Mouse (Mus musculus) macrophage (primary cell): Measurements from ENCODE around the gene Spns1. TPM values are rescaled to one million over a fixed set of nuclear protein-coding genes. Genes with fewer than 3 reads are reported as not detected.

Source experiments
- H3K27ac ChIP-seq: fragments of 350-480 bp; formaldehyde crosslinking; 2 replicates; pipeline ENCODE4 v1.9.0; 2021
- H3K36me3 ChIP-seq: fragments of 350-480 bp; formaldehyde crosslinking; 2 replicates; pipeline ENCODE4 v1.9.0; 2021; ENCODE audit errors: inconsistent target
- H3K4me3 ChIP-seq: fragments of 350-480 bp; formaldehyde crosslinking; 2 replicates; pipeline ENCODE4 v1.9.0; 2021; ENCODE audit errors: inconsistent target
- H3K79me2 ChIP-seq: fragments of 350-480 bp; formaldehyde crosslinking; 2 replicates; pipeline ENCODE4 v1.9.0; 2021; ENCODE audit errors: inconsistent target
- WGBS: methylation state at CpG from one replicate; pipeline ENCODE4 v1.1.7; 2026; ENCODE audit warnings: inconsistent platforms; ENCODE audit not compliant: missing documents; 5-methylcytosine and 5-hydroxymethylcytosine counted together
- polyA plus RNA-seq: library from polyadenylated mRNA; stranded (reverse); fragments of 250-400 nt; gene quantifications from 3 replicates; pipeline ENCODE4 v1.2.4, GENCODE M21; 2018; ENCODE audit warnings: inconsistent platforms

The Spns1 gene
- polyA plus RNA-seq, 1 experiment from 2014 or later, result 18.6 TPM

DNA sequence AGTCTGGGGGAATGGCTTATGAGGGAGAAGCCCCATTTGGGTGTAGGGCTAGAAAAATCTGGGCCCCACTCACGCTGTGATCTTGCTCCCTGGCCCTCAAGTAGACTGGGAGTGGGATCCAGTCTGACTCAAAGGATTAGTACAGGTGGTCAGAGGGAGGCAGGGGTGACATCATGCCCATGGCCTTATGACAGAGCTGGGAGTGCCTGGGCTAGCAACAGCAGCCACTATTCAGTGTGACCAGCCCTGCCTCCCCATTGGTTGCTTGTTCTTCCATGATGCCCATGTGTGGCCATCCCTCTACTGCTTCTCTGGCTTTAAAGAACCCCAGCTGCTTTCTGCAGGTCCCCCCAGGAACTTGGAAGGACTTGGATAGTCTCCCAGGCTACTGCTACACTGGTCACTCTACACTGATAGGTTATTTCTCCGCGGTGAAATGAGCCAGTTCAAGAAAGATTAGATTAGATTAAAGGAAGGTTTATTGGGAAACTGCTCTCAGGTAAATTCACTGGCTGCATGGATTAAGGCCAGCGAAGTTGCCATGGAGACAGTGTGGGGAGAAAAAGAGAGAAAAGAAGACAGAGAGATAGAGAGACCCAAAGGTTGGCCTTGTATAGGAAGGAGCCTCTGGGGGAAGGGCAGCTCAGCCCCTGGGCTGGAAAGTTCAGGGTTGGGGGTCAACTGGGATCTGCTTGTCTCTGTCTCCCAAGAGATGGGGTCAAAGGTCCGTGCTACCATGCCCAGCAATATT, 21.2 kb downstream of the Spns1 start:
- Histone ChIP-seq H3K79me2 (no peaks in the 10 kb centered on the region), H3K27ac (no peak overlapping the region), H3K36me3 (no peaks in the 10 kb centered on the region), H3K4me3 (no peak overlapping the region)
- WGBS, result 89% methylated on average over 5 of the region's 5 CpGs

- H3K36me3 ChIP-seq, result no peaks in the 10 kb centered on the region
- H3K4me3 ChIP-seq, result no peak overlapping the region
- 89% methylated on average over 14 of the region's 14 CpGs for WGBS
- no peak overlapping the region for H3K27ac ChIP-seq
- H3K79me2 ChIP-seq, result no peaks in the 10 kb centered on the region
Measured at GRCm38 (mm10) chr7:126354738-126355614, 22.3 kb downstream of the Spns1 start.

DNA sequence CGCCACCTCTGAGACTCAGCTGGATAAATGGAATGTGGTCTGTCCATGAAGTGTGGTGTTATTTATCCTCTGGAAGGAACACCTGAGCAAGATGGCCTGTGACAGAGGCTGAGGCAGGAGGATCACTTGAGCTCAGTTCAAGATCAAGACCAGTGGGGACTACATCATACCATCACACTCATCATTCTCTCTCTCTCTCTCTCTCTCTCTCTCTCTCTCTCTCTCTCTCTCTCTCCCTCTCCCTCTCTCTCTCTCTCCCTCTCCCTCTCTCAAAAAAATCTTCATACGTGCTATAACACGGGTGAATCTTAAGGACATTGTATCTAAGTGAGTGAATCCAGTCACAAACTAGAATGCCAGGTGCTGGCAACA, 23.3 kb downstream of the Spns1 start:
- no peak overlapping the region for H3K4me3 ChIP-seq

GRCm38 (mm10) chr7:126353251-126353993, 23.8 kb downstream of the Spns1 start:
- no peak overlapping the region for H3K27ac ChIP-seq
- WGBS, result 57% methylated on average over 11 of the region's 11 CpGs
- H3K36me3 ChIP-seq, result no peaks in the 10 kb centered on the region
- no peak overlapping the region for H3K4me3 ChIP-seq
- no peaks in the 10 kb centered on the region for H3K79me2 ChIP-seq

More for the DNA sequence above, 23.3 kb downstream of the Spns1 start:
- Histone ChIP-seq H3K36me3 (no peaks in the 10 kb centered on the region), H3K79me2 (no peaks in the 10 kb centered on the region), H3K27ac (no peak overlapping the region)
- WGBS, result 88% methylated on average over 3 of the region's 3 CpGs

DNA sequence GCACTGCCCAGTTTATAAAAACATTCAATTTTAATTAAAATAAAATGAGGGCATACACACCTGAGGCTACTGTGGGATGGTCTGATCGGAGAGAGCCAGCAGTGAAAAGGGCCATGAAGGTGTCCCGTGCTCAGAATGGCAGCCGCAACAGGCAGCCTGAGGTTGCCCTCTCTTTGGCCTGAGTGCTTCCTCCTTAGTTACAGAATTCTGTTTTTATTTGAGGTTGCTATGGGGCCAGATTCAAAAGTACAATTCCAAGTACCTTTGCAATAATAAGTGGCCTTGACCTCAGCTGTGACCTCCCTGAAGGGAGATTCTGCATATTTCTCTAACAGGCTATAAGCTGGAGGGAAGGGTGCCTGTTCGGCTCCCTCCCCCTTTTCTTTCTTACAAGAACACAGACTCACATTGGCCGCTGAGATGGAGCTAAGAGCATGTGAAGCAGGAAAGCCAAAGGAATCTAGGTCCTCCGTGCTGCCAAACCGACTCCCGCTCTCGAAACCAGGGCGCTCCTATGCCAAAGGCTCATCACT, 25.8 kb downstream of the Spns1 start:
- Histone ChIP-seq H3K36me3 (no peaks in the 10 kb centered on the region), H3K79me2 (no peaks in the 10 kb centered on the region), H3K27ac (no peak overlapping the region), H3K4me3 (no peak overlapping the region)
- WGBS, result 80% methylated on average over 10 of the region's 10 CpGs

GRCm38 (mm10) chr7:126350748-126351418, 26.4 kb downstream of the Spns1 start:
- no peak overlapping the region for H3K27ac ChIP-seq
- no peaks in the 10 kb centered on the region for H3K36me3 ChIP-seq
- H3K79me2 ChIP-seq, result no peaks in the 10 kb centered on the region
- no peak overlapping the region for H3K4me3 ChIP-seq
- 80% methylated on average over 19 of the region's 20 CpGs for WGBS

GRCm38 (mm10) chr7:126348293-126348692, 29.0 kb downstream of the Spns1 start:
- Histone ChIP-seq H3K79me2 (no peaks in the 10 kb centered on the region), H3K27ac (no peak overlapping the region), H3K4me3 (no peak overlapping the region), H3K36me3 (no peaks in the 10 kb centered on the region)
- WGBS, result 80% methylated on average over 8 of the region's 8 CpGs

DNA sequence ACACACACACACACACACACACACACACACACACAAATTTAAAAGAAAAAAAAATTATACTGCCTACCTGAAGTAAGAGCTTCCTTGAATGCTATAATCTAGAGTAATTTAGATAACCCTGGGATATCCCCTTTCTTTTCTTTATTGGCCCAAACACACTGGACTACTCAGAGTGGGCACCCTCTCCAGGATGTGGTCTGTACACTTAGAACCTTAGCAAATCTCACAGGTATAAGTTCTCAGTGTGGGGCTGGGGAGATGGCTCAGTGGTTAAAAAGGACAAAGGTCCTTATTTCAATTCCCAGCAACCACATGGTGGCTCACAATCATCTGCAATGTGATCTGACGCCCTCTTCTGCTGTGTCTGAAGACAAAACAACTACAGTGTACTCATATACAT, 30.2 kb downstream of the Spns1 start:
- Histone ChIP-seq H3K79me2 (no peaks in the 10 kb centered on the region), H3K4me3 (no peak overlapping the region), H3K36me3 (no peaks in the 10 kb centered on the region), H3K27ac (no peak overlapping the region)
- WGBS, result 60% methylated on average over 1 of the region's 1 CpGs

DNA sequence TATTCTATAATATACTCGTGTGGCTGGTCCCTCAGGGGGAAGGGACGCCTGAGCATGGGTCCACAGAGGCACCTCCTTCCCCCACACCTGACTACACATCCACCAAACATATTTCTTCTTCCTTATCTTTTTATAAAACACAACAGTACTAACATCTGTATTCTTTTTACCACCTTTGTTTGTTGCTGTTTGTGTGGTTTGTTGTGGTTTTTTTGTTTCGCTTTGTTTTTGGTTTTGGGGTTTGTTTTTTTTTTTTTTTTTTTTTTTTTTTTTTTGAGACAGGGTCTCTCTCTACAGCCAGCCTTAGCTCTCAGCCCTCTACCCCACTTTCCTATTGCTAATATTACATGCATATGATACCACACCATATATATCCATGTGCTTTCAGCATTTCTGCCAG, 31.3 kb downstream of the Spns1 start:
- Histone ChIP-seq H3K36me3 (no peaks in the 10 kb centered on the region), H3K27ac (no peak overlapping the region), H3K4me3 (no peak overlapping the region), H3K79me2 (no peaks in the 10 kb centered on the region)
- no CpG with 5 or more reads among the region's 3 CpGs for WGBS

DNA sequence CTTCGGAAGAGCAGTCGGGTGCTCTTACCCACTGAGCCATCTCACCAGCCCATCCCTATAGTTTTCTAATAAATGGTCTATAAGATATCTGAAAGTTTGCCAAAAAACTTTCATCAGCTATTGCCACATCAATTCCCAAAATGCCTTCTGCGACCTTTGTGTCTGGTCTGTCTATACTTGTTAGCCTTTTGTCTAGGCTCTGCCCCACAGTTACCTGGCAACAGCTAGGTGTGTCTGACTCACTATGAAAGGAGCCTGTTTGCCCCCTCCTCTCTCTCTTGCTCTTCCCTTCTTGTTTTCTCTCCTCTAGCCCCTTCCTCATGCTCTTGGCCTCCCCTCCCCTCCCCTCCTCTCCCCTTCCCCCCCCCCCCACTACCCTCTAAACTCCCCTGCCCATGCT, 31.7 kb downstream of the Spns1 start:
- 70% methylated on average over 1 of the region's 3 CpGs for WGBS
- H3K27ac ChIP-seq, result no peak overlapping the region

GRCm38 (mm10) chr7:126340896-126341295, 36.4 kb downstream of the Spns1 start:
- no peak overlapping the region for H3K27ac ChIP-seq
- H3K4me3 ChIP-seq, result no peak overlapping the region
- 33% methylated on average over 6 of the region's 6 CpGs for WGBS
- H3K79me2 ChIP-seq, result no peaks in the 10 kb centered on the region
- H3K36me3 ChIP-seq, result no peaks in the 10 kb centered on the region

More for the DNA sequence above, 31.7 kb downstream of the Spns1 start:
- Histone ChIP-seq H3K36me3 (no peaks in the 10 kb centered on the region), H3K79me2 (no peaks in the 10 kb centered on the region), H3K4me3 (no peak overlapping the region)

- no peaks in the 10 kb centered on the region for H3K36me3 ChIP-seq
- no peak overlapping the region for H3K4me3 ChIP-seq
- no peak overlapping the region for H3K27ac ChIP-seq
- H3K79me2 ChIP-seq, result no peaks in the 10 kb centered on the region
- WGBS, result 33% methylated on average over 6 of the region's 6 CpGs
Measured at GRCm38 (mm10) chr7:126340206-126340618, 37.0 kb downstream of the Spns1 start.

DNA sequence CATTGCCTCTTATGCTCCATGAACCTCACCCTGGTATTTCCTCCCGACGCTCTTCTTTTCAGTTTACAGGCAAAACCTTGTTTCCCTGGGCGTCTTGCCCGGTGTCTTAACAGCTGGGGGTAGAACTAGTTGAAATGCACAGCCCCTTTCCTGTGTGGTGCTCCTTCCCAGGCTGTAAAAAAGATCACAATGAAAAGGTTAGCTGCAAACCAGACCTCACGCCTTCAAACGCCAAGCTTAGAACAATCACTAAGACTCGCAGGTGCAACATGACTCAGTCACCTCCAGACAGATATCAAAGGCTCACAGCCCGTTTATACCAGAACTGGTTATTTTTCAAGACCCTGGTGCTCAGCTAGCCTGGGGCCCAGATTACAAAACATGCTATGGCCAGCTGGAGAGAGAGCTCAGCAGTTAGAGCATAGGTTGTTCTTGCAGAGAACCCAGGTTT, 37.7 kb downstream of the Spns1 start:
- no peaks in the 10 kb centered on the region for H3K36me3 ChIP-seq
- 77% methylated on average over 8 of the region's 8 CpGs for WGBS
- H3K27ac ChIP-seq, result no peak overlapping the region
- H3K79me2 ChIP-seq, result no peaks in the 10 kb centered on the region
- no peak overlapping the region for H3K4me3 ChIP-seq

DNA sequence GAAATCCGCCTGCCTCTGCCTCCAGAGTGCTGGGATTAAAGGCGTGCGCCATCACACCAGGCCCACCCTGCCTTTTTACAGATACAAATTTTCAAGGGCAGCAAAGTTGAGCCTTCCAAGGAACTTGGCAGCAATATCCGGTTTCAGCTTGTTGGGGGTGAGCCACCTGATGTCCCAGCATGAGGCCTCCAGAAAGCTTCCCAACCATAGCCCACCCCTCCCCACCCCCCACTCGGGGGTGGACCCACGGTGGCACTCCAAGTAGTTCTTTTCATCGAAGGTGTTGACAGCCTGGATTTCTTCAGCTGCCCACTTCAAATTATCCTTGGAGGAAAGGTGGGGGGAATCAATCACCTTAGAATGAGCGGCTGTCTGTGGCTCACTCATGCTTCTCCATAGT, 38.3 kb downstream of the Spns1 start:
- H3K4me3 ChIP-seq, result no peak overlapping the region

More for the DNA sequence above, 38.3 kb downstream of the Spns1 start:
- Histone ChIP-seq H3K79me2 (no peaks in the 10 kb centered on the region), H3K36me3 (no peaks in the 10 kb centered on the region), H3K27ac (no peak overlapping the region)
- WGBS, result 84% methylated on average over 8 of the region's 8 CpGs
